Mouse (Mus musculus): ENCODE measurements around the gene Sfmbt2. TPM values are rescaled to one million over a fixed set of nuclear protein-coding genes. Genes with fewer than 3 reads are reported as not detected.

Gene Sfmbt2
- polyA plus RNA-seq, 1 experiment from 2014 or later = 1.6 TPM

DNA sequence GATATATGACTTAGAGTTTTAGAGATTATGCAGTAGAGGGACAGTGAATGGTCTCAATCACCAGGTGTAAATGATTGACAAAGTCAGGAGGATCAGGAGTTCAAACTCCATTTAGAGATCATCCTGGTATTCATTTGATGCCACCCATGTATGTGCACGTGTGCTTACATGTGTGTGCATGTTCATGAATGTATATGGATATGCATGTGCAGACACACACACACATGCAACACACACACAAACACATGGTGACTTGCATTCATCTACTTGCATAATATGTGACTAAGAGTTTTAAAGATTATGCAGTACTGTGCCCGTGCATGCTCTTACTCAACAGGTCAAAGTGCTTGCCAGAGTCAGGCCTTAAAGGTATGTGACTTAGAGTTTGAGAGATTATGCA, 146.2 kb downstream of the Sfmbt2 start:
- Histone ChIP-seq H3K27ac (ENCODE audit: low read length) (no peak overlapping the region), H3K4me2 (replicated peaks; ENCODE audit: low read depth, low read length) (no peak overlapping the region), H3K4me3 (ENCODE audit: low read length) (no peak overlapping the region), H3K27me3 (ENCODE audit: insufficient read depth, low read length) (no peaks in the 10 kb centered on the region), H3K4me1 (ENCODE audit: insufficient read depth, low read length) (no peaks in the 10 kb centered on the region), H3K9me3 (ENCODE audit: low read length) (no peaks in the 10 kb centered on the region), H3K9ac (replicated peaks; ENCODE audit: low read length) (no peak overlapping the region), H3K36me3 (ENCODE audit: insufficient read depth, low read length) (no peaks in the 10 kb centered on the region)
- 85% methylated on average over 2 of the region's 2 CpGs for WGBS
- no peak for ATAC-seq (ENCODE audit: low FRiP score, low TSS enrichment)

DNA sequence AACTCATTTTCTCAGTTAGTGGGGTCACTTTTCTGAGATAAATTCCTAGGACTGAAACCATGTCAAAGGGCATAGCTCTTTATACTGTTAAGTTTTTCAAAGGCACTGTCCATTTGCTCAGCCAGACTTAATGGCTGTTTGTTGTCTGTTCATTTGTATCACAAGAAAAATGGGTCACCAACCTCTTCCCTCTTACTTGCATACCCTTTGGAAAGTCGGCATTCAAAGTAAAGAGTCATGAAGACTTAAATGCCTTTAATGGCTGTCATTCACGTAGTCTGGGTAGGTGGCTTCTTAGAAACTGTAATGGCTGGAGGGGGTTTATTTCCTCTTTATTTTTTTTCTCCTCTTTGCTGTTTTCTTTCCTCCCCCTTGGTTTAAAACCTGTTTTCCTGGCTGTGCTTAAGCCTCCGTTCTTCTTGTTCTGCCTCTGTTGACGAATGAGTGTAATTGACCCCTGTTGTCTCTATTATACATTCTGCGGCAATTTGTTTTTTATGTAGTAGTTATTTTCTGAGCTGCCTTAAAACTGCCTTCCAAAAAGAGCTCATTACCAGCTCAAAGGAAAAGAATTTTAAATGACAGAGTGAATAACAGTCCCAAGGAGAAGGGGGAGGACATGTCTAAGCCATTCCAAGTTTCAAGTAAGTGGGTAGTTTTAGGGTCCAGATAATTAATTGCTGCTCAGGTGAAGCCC, 151.6 kb downstream of the Sfmbt2 start:
- Histone ChIP-seq H3K27ac (ENCODE audit: low read length) (no peak overlapping the region), H3K4me2 (replicated peaks; ENCODE audit: low read depth, low read length) (no peak overlapping the region), H3K27me3 (ENCODE audit: insufficient read depth, low read length) (no peaks in the 10 kb centered on the region), H3K4me1 (ENCODE audit: insufficient read depth, low read length) (no peaks in the 10 kb centered on the region), H3K4me3 (ENCODE audit: low read length) (no peak overlapping the region), H3K36me3 (ENCODE audit: insufficient read depth, low read length) (no peaks in the 10 kb centered on the region), H3K9ac (replicated peaks; ENCODE audit: low read length) (no peak overlapping the region), H3K9me3 (ENCODE audit: low read length) (no peaks in the 10 kb centered on the region)
- ATAC-seq (ENCODE audit: low FRiP score, low TSS enrichment) = no peak
- WGBS = 23% methylated on average over 5 of the region's 5 CpGs

DNA sequence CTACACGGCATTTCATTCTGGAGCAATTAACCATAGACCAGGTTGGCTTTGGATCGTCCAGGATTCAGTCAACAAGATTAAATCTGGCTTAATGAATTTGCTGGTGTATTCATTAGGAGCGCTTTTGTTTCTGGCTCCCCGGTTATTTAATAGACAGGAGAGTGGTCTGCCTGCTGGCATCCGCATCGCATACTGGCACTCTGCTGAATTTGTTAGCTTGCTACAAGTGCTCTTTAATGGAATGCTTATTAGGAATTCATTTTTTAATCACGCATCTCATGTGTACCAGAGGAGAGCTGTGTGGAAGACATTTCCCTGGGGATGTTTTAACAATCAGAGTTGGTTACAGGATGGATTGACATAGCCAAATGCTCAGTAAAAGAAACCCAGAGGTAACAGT, 155.3 kb downstream of the Sfmbt2 start:
- 86% methylated on average over 7 of the region's 7 CpGs for WGBS
- Histone ChIP-seq H3K27me3 (ENCODE audit: insufficient read depth, low read length) (no peaks in the 10 kb centered on the region), H3K36me3 (ENCODE audit: insufficient read depth, low read length) (no peaks in the 10 kb centered on the region), H3K4me2 (replicated peaks; ENCODE audit: low read depth, low read length) (no peak overlapping the region), H3K4me1 (ENCODE audit: insufficient read depth, low read length) (no peaks in the 10 kb centered on the region), H3K9ac (replicated peaks; ENCODE audit: low read length) (no peak overlapping the region), H3K4me3 (ENCODE audit: low read length) (no peak overlapping the region), H3K9me3 (ENCODE audit: low read length) (no peaks in the 10 kb centered on the region), H3K27ac (ENCODE audit: low read length) (no peak overlapping the region)
- no peak for ATAC-seq (ENCODE audit: low FRiP score, low TSS enrichment)

DNA sequence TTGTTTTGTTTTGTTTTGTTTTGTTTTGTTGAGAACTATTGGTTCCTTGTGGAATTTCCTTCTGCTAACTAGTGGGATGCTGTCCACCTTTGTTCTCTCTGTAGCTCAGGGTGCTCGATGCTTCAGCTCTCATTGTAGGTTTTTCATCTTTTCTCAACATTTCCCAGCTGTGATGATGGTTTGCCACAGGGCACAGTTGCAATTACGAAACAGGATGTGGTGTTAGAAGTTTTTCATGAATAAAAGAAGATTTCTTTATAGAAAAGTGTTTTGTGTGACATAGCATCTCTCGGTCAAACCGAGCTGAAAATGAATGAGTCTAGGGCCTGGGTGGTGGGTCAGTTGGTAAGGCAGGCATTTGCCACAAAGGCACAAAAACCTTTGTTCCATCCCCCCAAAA, 171.5 kb downstream of the Sfmbt2 start:
- ATAC-seq (ENCODE audit: low FRiP score, low TSS enrichment) = no peak
- no peak overlapping the region for H3K27ac ChIP-seq (ENCODE audit: low read length)
- no peak overlapping the region for H3K4me3 ChIP-seq (ENCODE audit: low read length)
- no peak overlapping the region for H3K4me2 ChIP-seq (replicated peaks; ENCODE audit: low read depth, low read length)
- 88% methylated on average over 4 of the region's 4 CpGs for WGBS
- no peaks in the 10 kb centered on the region for H3K4me1 ChIP-seq (ENCODE audit: insufficient read depth, low read length)
- no peaks in the 10 kb centered on the region for H3K36me3 ChIP-seq (ENCODE audit: insufficient read depth, low read length)
- no peak overlapping the region for H3K9ac ChIP-seq (replicated peaks; ENCODE audit: low read length)
- H3K27me3 ChIP-seq (ENCODE audit: insufficient read depth, low read length) = no peaks in the 10 kb centered on the region
- H3K9me3 ChIP-seq (ENCODE audit: low read length) = no peaks in the 10 kb centered on the region

DNA sequence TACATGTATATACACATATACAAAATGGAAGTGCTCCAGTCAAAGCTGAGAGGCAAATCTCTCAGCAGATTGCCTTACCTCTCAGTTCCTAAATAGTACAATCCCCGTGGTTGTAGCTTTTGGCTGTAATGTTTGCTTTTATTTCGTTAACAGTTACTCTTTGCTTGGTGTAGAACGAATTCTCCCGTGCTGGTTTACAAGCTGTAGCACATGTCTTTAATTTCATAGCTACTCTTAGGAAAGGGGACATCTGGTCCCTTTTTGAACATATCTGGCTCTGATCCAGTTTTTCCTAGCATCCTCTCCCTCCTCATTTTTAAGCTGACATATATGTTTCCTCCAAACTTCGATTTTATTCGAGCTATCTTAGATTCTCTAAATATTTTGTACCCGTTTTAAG, 172.1 kb downstream of the Sfmbt2 start:
- H3K4me2 ChIP-seq (replicated peaks; ENCODE audit: low read depth, low read length) = no peak overlapping the region
- no peaks in the 10 kb centered on the region for H3K36me3 ChIP-seq (ENCODE audit: insufficient read depth, low read length)
- H3K27ac ChIP-seq (ENCODE audit: low read length) = no peak overlapping the region
- 65% methylated on average over 7 of the region's 7 CpGs for WGBS
- H3K4me1 ChIP-seq (ENCODE audit: insufficient read depth, low read length) = no peaks in the 10 kb centered on the region
- no peak overlapping the region for H3K9ac ChIP-seq (replicated peaks; ENCODE audit: low read length)
- no peak for ATAC-seq (ENCODE audit: low FRiP score, low TSS enrichment)
- H3K27me3 ChIP-seq (ENCODE audit: insufficient read depth, low read length) = no peaks in the 10 kb centered on the region
- no peak overlapping the region for H3K4me3 ChIP-seq (ENCODE audit: low read length)
- no peaks in the 10 kb centered on the region for H3K9me3 ChIP-seq (ENCODE audit: low read length)

DNA sequence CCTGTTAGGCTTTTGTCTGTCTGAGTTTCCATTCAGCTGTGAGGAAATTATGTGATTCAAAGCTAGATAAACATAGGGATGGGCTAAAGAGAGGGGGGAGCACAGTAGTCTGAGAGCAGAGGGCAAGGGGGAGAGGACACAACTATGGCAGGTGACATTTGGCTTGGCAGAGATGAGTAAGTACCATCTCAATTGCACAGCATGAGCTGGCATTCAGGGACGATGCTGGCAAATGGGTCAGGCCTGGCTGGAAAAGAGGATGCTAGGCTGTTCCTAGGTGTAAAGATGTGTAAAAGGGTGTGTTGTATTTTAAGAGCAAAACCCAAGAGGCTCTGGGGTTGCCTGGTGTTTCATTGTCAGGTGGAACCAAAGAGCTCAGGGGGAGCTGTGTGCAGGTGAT, 188.5 kb downstream of the Sfmbt2 start:
- 60% methylated on average over 1 of the region's 1 CpGs for WGBS
- H3K27me3 ChIP-seq (ENCODE audit: insufficient read depth, low read length) = no peaks in the 10 kb centered on the region
- H3K4me2 ChIP-seq (replicated peaks; ENCODE audit: low read depth, low read length) = no peak overlapping the region
- no peaks in the 10 kb centered on the region for H3K9me3 ChIP-seq (ENCODE audit: low read length)
- no peak overlapping the region for H3K27ac ChIP-seq (ENCODE audit: low read length)
- no peaks in the 10 kb centered on the region for H3K36me3 ChIP-seq (ENCODE audit: insufficient read depth, low read length)
- H3K4me1 ChIP-seq (ENCODE audit: insufficient read depth, low read length) = no peaks in the 10 kb centered on the region
- no peak overlapping the region for H3K4me3 ChIP-seq (ENCODE audit: low read length)
- no peak for ATAC-seq (ENCODE audit: low FRiP score, low TSS enrichment)
- H3K9ac ChIP-seq (replicated peaks; ENCODE audit: low read length) = no peak overlapping the region

DNA sequence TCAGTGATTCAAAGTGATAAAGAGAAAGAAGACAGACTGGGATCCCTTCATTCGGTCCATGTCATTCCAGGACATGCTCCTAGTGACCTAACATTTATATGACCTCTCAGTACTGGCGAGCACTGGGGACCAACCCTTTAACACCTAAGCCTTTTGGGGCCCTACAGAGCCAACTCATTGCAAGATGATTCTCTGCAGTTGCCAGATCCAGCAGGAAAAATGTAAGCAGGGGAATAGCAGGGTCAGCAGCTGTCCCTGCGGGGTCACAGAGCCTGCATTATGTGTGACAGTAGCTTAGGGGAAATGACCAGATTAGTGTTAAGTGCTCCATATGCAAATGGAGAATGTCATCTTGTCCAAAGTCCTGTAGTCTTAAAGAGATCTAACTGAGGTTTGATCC, 195.2 kb downstream of the Sfmbt2 start:
- Histone ChIP-seq H3K4me1 (ENCODE audit: insufficient read depth, low read length) (no peaks in the 10 kb centered on the region), H3K36me3 (ENCODE audit: insufficient read depth, low read length) (no peaks in the 10 kb centered on the region)

DNA sequence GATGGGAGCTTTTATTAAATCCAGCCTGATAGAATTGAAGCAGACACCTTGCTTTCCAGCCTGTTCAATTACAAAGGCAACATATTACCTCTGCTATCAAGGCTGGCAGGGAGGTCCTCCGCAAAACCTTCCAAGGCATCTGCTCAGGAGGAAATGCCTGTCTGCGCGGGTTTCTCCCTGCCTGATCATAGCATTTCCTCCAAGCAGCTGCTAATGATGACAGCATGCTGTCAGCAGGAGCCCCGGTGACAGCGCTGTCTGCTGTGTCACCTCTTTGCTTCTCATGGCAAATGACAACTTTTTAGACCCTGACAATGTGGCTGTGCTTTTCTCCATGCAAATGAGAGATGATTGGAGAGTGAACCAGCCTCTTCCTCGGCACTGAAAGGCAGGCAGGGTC, 199.1 kb downstream of the Sfmbt2 start:
- Histone ChIP-seq H3K4me2 (replicated peaks; ENCODE audit: low read depth, low read length) (no peak overlapping the region), H3K4me3 (ENCODE audit: low read length) (no peak overlapping the region), H3K27me3 (ENCODE audit: insufficient read depth, low read length) (no peaks in the 10 kb centered on the region), H3K27ac (ENCODE audit: low read length) (no peak overlapping the region), H3K9ac (replicated peaks; ENCODE audit: low read length) (no peak overlapping the region), H3K4me1 (ENCODE audit: insufficient read depth, low read length) (no peaks in the 10 kb centered on the region), H3K36me3 (ENCODE audit: insufficient read depth, low read length) (no peaks in the 10 kb centered on the region), H3K9me3 (ENCODE audit: low read length) (no peaks in the 10 kb centered on the region)
- 40% methylated on average over 6 of the region's 6 CpGs for WGBS
- ATAC-seq (ENCODE audit: low FRiP score, low TSS enrichment) = no peak

More for the DNA sequence above, 195.2 kb downstream of the Sfmbt2 start:
- 82% methylated on average over 3 of the region's 3 CpGs for WGBS
- H3K9me3 ChIP-seq (ENCODE audit: low read length) = no peaks in the 10 kb centered on the region
- no peak overlapping the region for H3K4me3 ChIP-seq (ENCODE audit: low read length)
- H3K4me2 ChIP-seq (replicated peaks; ENCODE audit: low read depth, low read length) = no peak overlapping the region
- no peaks in the 10 kb centered on the region for H3K27me3 ChIP-seq (ENCODE audit: insufficient read depth, low read length)
- no peak overlapping the region for H3K9ac ChIP-seq (replicated peaks; ENCODE audit: low read length)
- no peak for ATAC-seq (ENCODE audit: low FRiP score, low TSS enrichment)
- H3K27ac ChIP-seq (ENCODE audit: low read length) = no peak overlapping the region

DNA sequence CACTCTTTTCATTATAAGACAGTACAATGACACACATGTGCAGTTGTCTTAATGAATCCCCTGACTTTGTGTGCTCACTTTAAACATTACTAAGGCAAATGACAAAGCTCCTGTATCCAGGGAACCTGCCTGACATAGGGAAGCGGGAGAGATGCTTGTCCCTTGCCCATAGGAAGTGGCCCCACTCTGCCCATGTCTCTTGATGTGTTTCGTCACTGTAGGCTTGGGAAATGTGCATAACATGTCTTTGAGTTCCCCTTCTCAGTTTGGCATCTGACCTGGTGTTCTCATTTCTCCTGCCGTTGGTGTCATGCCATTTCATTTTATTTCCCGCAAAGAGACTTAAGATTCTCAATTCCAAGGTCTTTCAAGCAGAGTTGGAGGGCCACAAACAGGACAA, 202.0 kb downstream of the Sfmbt2 start:
- no peak overlapping the region for H3K4me2 ChIP-seq (replicated peaks; ENCODE audit: low read depth, low read length)
- no peaks in the 10 kb centered on the region for H3K4me1 ChIP-seq (ENCODE audit: insufficient read depth, low read length)
- H3K4me3 ChIP-seq (ENCODE audit: low read length) = no peak overlapping the region
- no peak overlapping the region for H3K27ac ChIP-seq (ENCODE audit: low read length)
- 91% methylated on average over 4 of the region's 4 CpGs for WGBS
- no peaks in the 10 kb centered on the region for H3K27me3 ChIP-seq (ENCODE audit: insufficient read depth, low read length)
- no peak for ATAC-seq (ENCODE audit: low FRiP score, low TSS enrichment)
- no peak overlapping the region for H3K9ac ChIP-seq (replicated peaks; ENCODE audit: low read length)
- H3K36me3 ChIP-seq (ENCODE audit: insufficient read depth, low read length) = no peaks in the 10 kb centered on the region
- H3K9me3 ChIP-seq (ENCODE audit: low read length) = no peaks in the 10 kb centered on the region

DNA sequence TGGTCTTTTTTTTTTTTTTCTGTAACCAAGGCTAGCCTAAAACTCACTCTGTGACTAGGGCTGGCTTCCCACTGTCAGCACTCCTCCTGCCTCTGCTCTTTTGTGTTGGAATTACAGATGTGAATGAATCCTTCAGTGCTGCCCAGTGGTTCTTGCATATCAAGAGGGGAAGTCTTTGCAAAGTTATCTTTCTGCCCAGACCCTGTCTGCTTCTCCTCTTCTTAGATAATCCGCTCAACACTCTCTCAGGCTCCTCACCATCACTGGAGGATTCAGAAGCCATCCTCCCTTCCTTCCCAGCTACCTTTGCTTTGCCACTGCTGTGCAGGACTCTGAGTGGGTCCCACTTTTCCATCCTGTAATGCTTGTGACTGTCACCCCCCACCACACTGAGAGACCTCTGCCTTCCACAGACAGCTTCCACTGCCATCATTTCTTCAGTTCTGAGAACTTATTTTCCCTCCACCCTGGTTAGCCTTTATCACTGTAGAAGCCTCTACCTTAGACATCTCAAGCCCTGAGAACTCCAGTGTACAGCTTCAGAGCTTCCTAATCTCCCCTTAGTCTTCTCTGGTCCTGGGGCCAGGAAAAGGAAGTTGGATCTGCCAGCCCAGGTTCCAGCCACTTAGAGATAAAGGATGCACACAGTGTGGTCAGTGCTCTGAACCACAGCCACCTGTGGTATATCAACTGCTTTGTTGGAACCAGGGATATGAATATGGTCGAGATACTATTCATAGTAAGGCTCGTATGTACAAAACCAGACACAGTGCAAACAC, 205.8 kb downstream of the Sfmbt2 start:
- Histone ChIP-seq H3K9ac (replicated peaks; ENCODE audit: low read length) (no peak overlapping the region), H3K4me2 (replicated peaks; ENCODE audit: low read depth, low read length) (no peak overlapping the region), H3K27me3 (ENCODE audit: insufficient read depth, low read length) (no peaks in the 10 kb centered on the region), H3K36me3 (ENCODE audit: insufficient read depth, low read length) (no peaks in the 10 kb centered on the region), H3K27ac (ENCODE audit: low read length) (no peak overlapping the region), H3K4me3 (ENCODE audit: low read length) (no peak overlapping the region), H3K4me1 (ENCODE audit: insufficient read depth, low read length) (no peaks in the 10 kb centered on the region), H3K9me3 (ENCODE audit: low read length) (no peaks in the 10 kb centered on the region)
- ATAC-seq (ENCODE audit: low FRiP score, low TSS enrichment) = no peak
- WGBS = 82% methylated on average over 3 of the region's 3 CpGs
